Mouse (Mus musculus) hindbrain, embryonic 10.5 days (tissue): ENCODE measurements around the gene Eepd1. TPM values are rescaled to one million over a fixed set of nuclear protein-coding genes. Genes with fewer than 3 reads are reported as not detected.

Experiments
- DNase-seq: peaks from one replicate; pipeline ENCODE4 v3.0.0-alpha.2; 2017; ENCODE audit warnings: low spot score
- H3K27ac ChIP-seq: fragments of 300-500 bp; sonication (generic); 2 replicates; pipeline ENCODE4 v1.5.1; 2016; ENCODE audit warnings: mild to moderate bottlenecking, moderate library complexity
- H3K27me3 ChIP-seq: fragments of 300-500 bp; sonication (generic); 2 replicates; pipeline ENCODE4 v1.6.1; 2016; ENCODE audit warnings: mild to moderate bottlenecking; ENCODE audit not compliant: poor library complexity, insufficient read depth, severe bottlenecking
- H3K36me3 ChIP-seq: fragments of 300-500 bp; sonication (generic); 2 replicates; pipeline ENCODE4 v1.6.1; 2016; ENCODE audit warnings: mild to moderate bottlenecking, moderate library complexity
- H3K4me1 ChIP-seq: fragments of 300-500 bp; sonication (generic); replicated peaks from 2 replicates; pipeline ENCODE4 v1.6.1; 2016; ENCODE audit warnings: mild to moderate bottlenecking
- H3K4me3 ChIP-seq: fragments of 300-500 bp; sonication (generic); 2 replicates; pipeline ENCODE4 v1.5.1; 2016; ENCODE audit warnings: mild to moderate bottlenecking, moderate library complexity
- H3K9me3 ChIP-seq: fragments of 300-500 bp; sonication (generic); 2 replicates; pipeline ENCODE4 v1.6.1; 2016; ENCODE audit warnings: mild to moderate bottlenecking, moderate library complexity
- WGBS: fragments of 180-500 bp; shearing (Covaris S2); methylation state at CpG from one replicate; pipeline ENCODE4 v1.1.7; 2016; 5-methylcytosine and 5-hydroxymethylcytosine counted together
- polyA plus RNA-seq: library from polyadenylated mRNA; unstranded; fragments of >200 nt; fragmentation: Nextera tagmentation; extraction: Ambion mirVana; gene quantifications from 2 replicates; pipeline ENCODE4 v1.2.1, GENCODE M21; 2016

Gene Eepd1
- polyA plus RNA-seq, 1 experiment from 2014 or later, result 10.2 TPM

DNA sequence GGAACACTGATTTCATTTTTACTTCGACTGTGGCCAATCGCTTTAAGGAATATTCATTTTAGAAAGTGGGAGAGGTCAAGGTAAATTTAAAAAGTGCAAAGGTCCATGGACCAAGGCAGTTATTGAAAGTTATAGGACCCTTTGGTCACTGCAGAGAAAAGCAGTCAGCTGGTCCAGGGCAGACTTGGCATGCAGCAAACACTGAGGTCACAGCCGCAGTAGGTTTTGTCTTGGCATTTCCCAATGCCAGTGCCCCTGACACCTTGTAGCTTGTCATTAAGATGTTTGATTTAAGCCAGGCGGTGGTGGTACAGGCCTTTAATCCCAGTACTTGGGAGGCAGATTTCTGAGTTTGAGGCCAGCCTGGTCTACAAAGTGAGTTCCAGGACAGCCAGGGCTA, 92.8 kb downstream of the Eepd1 start:
- Histone ChIP-seq H3K36me3 (no peaks in the 10 kb centered on the region), H3K27me3 (no peaks in the 10 kb centered on the region), H3K4me1 (no peaks in the 10 kb centered on the region; the same call in 1 of the 2 replicates), H3K9me3 (no peaks in the 10 kb centered on the region), H3K27ac (no peak overlapping the region), H3K4me3 (no peak overlapping the region)
- 75% methylated on average over 4 of the region's 4 CpGs for WGBS
- DNase-seq, result no peak

DNA sequence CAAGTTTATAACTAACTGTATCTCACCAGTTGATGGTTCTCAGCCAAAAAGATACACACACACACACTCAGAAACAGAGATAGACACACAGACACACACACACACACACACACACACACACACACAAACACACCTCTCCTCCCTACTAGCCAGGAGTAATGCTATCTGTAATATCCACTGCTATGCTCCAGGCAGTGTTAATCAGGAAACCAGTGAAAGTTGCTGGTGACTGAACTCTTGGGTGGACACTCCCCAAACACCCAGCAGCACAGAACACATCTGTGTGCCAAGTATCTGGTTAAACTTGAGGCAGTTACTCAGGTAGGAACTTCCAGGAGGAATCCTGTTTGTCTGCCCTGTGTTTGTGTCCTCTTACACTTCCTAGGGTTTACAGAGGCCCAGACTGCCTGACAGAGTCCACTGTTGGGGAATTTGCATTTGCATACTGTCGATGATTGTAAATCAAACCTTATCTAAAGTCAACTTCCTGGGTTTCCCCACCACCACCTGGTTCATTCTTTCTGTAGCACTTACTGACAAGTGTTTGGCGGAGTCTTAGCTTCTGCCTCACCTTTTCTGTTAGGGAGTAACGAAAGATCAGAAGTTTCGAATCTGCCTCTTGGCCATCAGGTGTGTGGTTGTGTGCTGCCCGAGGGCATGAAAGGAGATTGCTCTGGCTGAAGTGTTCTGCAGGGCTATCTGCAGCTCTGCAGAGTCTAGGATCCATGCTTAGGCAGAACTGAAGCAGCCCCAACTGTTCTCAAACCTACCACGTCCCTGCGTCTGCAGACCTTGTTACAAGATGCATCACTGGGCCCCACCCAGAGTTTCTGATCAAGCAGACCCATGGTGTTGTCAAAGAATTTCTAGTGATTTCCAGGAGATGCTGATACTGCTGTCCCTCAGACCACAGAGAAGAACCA, 97.6 kb downstream of the Eepd1 start:
- no peak overlapping the region for H3K4me3 ChIP-seq

DNA sequence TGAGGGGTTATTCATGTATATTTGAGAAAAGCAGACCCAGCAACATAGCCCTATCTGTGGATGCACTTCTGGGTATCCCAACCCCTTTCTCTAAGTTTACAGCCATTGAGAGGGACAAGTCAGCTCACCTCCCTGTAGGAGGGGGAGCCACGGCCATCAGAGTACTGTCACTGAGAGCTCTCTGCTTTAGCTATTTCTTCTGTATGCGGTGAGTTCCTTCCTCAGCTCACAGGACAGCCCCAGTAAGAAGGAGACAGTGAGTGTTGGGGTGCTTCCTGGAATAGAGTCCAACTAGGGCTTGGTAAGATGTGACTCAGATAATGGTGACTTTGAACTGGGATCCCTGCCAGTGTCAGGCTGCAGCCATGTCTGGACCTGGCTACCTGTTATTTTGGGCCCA, 102.3 kb downstream of the Eepd1 start:
- Histone ChIP-seq H3K36me3 (no peaks in the 10 kb centered on the region), H3K27ac (no peak overlapping the region), H3K27me3 (no peaks in the 10 kb centered on the region), H3K4me3 (no peak overlapping the region), H3K9me3 (no peaks in the 10 kb centered on the region), H3K4me1 (no peaks in the 10 kb centered on the region; the same call in 1 of the 2 replicates)
- DNase-seq, result no peak
- WGBS, result 86% methylated on average over 2 of the region's 2 CpGs

More for the DNA sequence above, 97.6 kb downstream of the Eepd1 start:
- Histone ChIP-seq H3K36me3 (no peaks in the 10 kb centered on the region), H3K9me3 (no peaks in the 10 kb centered on the region), H3K4me1 (no peaks in the 10 kb centered on the region), H3K27ac (no peak overlapping the region), H3K27me3 (no peaks in the 10 kb centered on the region)
- WGBS, result 90% methylated on average over 7 of the region's 7 CpGs
- DNase-seq, result no peak

DNA sequence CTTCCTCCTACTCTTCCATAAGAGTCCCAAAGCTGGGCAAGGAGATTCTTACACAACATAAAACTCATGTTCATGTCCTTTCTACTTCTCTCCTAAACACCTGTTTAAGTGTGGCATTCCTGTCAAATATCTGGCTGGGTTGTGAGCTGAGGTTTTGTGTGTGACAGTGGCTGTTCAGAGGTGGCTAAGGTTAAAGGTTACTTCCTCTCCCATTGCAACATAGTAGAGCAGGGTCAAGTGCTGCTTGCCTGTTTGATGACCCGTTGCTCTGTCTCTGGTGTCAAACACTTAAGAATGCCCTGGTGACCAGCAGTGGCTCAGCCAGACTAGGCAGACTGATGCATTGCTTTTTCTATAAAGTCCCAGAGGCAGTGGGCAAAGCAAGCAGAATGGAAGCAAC, 104.3 kb downstream of the Eepd1 start:
- 39% methylated on average over 1 of the region's 1 CpGs for WGBS
- no peaks in the 10 kb centered on the region for H3K9me3 ChIP-seq
- H3K36me3 ChIP-seq, result peaks cover 7% of the 10 kb centered on the region; the same call in 1 of the 2 replicates
- no peak overlapping the region for H3K4me3 ChIP-seq
- no peaks in the 10 kb centered on the region for H3K27me3 ChIP-seq
- DNase-seq, result no peak
- H3K27ac ChIP-seq, result no peak overlapping the region
- no peaks in the 10 kb centered on the region; the same call in 1 of the 2 replicates for H3K4me1 ChIP-seq

DNA sequence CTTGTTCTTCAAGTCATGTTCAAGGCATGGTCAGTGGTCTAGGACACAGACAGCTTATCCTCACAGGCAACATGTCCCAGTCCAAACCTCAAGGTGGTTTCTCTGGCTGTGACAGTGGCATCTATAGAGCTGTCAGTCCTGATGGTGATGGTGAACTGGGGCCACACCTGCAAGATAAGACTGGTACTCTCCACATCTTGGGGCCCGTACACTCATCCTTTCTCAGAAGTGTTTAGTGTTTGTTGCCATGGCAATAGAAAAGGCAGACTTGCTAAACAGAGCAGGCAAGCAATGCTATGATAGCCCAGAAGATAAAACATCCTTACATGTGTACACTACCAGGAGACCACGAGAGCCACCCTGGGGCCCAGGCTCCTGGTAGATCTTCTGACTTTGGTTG, 107.2 kb downstream of the Eepd1 start:
- H3K4me3 ChIP-seq, result no peak overlapping the region
- WGBS, result 90% methylated on average over 2 of the region's 2 CpGs
- no peaks in the 10 kb centered on the region for H3K9me3 ChIP-seq
- H3K4me1 ChIP-seq, result peaks cover 17% of the 10 kb centered on the region
- H3K27ac ChIP-seq, result no peak overlapping the region
- DNase-seq, result no peak
- H3K36me3 ChIP-seq, result peaks cover 7% of the 10 kb centered on the region; the same call in 1 of the 2 replicates
- no peaks in the 10 kb centered on the region for H3K27me3 ChIP-seq

DNA sequence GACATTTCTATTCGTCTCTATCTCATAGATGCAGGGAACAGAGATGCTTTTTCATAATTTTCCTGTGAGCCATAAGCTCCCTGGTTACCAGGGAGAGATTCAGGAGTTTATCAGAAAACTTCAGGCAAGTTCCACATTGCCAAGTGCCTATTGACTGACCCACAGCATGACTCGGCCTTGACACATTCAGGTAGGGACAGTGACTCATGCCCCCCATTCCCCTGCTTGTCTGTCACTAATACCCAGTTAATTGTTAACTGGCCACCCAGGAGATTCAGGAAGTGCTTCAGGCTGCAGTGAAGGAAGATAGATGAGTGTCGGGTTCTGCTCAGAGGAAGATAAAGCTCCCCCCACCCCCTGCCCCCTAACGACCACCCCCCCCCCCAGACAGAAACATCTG, 109.4 kb downstream of the Eepd1 start:
- Histone ChIP-seq H3K36me3 (peaks cover 7% of the 10 kb centered on the region; the same call in 1 of the 2 replicates), H3K9me3 (no peaks in the 10 kb centered on the region), H3K27ac (0 out of 2 replicates have a peak overlapping the region, but pooled peaks have one; percentile 29), H3K4me3 (no peak overlapping the region), H3K4me1 (peaks cover 17% of the 10 kb centered on the region), H3K27me3 (no peaks in the 10 kb centered on the region)
- no peak for DNase-seq
- 40% methylated on average over 4 of the region's 4 CpGs for WGBS

DNA sequence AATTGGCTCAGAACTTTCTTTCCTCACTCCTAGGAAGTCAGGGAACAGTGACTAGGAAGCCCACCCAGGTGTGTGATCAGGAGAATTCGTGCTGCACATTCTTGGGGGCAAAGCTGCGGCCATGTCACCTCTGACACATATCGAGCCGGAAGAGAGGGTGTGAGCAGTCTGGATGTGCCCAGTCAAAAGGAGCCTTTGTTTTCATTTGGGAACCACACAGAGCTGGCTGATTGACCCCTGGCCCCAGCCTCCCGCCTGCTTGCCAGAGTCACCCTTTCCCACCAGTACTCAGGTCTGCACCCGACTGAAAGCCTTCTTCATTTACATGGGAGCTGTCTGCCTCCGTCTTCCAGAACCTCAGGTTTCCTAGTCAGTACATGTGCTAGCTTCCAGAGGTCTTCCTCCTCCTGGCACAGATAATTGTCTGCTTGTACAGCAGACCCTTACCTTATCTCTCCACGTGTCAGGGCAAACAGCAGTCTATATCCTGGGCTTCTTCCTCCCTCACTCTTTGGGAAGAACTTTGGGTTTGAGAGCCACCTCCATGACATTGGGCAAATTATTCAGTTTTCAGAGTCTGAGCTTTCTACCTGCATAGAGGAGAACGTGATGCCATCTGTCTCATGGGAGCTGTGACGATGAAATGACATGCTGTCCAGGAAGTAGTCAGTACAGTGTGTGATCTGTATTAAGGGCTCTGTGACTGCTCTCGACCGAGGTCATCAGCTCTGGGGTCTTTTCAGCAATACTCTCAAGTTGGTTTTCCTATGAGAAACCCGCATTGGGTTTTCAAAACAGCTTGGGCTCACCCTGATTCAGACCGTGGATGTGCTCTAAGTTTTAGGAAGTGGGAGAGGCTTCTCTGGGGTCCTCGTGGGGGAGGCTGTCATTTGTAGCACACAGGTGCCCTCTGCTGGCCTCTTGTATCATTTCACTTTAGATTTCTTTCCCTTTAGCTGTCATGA, 110.3 kb downstream of the Eepd1 start:
- no peaks in the 10 kb centered on the region for H3K27me3 ChIP-seq
- peak overlapping the region; percentile 18; the same call in 1 of the 2 replicates for H3K4me3 ChIP-seq
- peaks cover 7% of the 10 kb centered on the region; the same call in 1 of the 2 replicates for H3K36me3 ChIP-seq
- H3K9me3 ChIP-seq, result no peaks in the 10 kb centered on the region
- peak; percentile 58 for DNase-seq
- 22% methylated on average over 15 of the region's 15 CpGs for WGBS
- 0 out of 2 replicates have a peak overlapping the region, but pooled peaks have one; percentile 29 for H3K27ac ChIP-seq
- peaks cover 17% of the 10 kb centered on the region for H3K4me1 ChIP-seq

DNA sequence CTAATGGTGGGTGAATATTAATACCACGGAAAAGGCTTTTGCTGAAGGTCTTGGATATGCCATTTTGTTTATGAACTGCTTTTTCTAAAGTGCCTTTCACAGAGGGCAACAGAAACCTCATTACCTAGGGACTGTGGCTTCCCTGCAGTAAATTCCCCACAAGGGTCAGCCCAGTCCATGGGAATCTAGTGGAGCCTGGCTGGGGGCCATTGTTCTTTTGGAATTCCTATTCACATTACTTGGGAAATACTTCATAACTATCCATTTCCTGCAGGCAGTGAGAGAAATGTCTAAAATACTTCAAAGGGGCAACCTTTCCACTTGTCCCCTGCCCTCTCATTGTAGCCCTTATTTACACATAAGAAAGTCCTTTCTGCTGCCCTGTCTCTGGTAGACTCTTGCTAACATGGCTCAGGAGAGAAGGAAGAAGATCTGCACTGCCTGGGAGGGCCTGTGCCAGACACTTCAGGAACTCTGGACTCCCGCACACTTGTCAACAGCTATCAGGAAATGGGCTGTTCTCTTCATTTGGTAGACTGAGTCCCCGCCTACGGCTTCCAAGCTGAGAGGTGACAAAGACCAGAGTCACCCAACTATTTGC, 111.1 kb downstream of the Eepd1 start:
- 66% methylated on average over 4 of the region's 4 CpGs for WGBS
- peaks cover 17% of the 10 kb centered on the region for H3K4me1 ChIP-seq
- no peak for DNase-seq
- H3K27me3 ChIP-seq, result no peaks in the 10 kb centered on the region
- H3K9me3 ChIP-seq, result no peaks in the 10 kb centered on the region
- H3K36me3 ChIP-seq, result peaks cover 7% of the 10 kb centered on the region; the same call in 1 of the 2 replicates
- no peak overlapping the region for H3K27ac ChIP-seq
- H3K4me3 ChIP-seq, result no peak overlapping the region

DNA sequence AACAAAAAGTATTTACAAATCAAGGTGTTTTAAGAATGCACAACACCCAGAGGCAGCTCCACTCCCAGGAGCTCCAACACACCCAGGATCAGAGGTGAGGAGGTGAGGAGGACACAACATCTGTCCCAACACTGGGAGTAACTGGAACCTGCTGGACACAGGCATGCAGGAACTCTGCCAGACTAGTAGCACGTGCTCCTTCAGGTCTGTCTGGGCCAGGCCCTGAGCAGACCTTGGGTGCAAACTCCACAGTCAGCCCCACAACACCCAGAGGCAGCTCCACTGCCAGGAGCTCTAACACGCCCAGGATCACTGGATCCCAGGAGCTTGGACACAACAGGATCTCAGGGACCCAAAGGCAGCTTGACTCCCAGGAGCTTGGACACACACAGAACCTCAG, 143.4 kb downstream of the Eepd1 start:
- no peaks in the 10 kb centered on the region for H3K4me1 ChIP-seq
- WGBS, result 79% methylated on average over 2 of the region's 2 CpGs
- H3K9me3 ChIP-seq, result no peaks in the 10 kb centered on the region
- H3K27ac ChIP-seq, result no peak overlapping the region
- DNase-seq, result no peak
- no peak overlapping the region for H3K4me3 ChIP-seq
- no peaks in the 10 kb centered on the region for H3K36me3 ChIP-seq
- H3K27me3 ChIP-seq, result no peaks in the 10 kb centered on the region

DNA sequence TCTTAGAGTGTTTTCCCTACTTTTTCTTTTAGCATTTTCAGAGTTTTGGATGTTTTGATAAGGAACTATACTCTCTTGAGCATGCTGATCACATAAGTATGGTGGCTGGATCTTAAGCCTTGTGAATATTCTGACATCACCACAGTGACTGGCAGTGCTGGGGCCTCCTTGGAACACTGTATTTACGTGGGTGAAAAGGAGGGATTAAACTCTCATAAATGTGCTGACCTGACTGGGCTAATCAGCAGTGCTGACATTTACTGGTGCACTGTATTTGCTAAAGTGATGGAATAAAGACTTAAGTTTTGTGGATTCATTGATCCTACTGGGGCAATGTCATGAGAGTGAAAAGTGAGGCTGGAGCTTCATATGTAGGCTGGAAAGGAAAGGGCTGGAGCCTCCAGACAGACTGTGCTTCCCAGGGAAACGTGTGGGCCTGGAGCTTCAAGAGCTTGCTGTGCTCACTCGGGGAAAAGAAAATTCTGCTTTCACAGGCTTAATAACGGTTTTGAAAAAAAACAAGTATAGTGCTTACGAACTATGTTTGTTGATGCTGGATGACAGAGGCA, 148.3 kb downstream of the Eepd1 start:
- no peaks in the 10 kb centered on the region for H3K9me3 ChIP-seq
- H3K4me1 ChIP-seq, result no peaks in the 10 kb centered on the region
- no peak for DNase-seq
- H3K27ac ChIP-seq, result no peak overlapping the region
- no peak overlapping the region for H3K4me3 ChIP-seq
- no peaks in the 10 kb centered on the region for H3K36me3 ChIP-seq
- WGBS, result 83% methylated on average over 5 of the region's 5 CpGs
- no peaks in the 10 kb centered on the region for H3K27me3 ChIP-seq
